ENCODE assay signal across 19 mouse cellular contexts in the genomic region with DNA sequence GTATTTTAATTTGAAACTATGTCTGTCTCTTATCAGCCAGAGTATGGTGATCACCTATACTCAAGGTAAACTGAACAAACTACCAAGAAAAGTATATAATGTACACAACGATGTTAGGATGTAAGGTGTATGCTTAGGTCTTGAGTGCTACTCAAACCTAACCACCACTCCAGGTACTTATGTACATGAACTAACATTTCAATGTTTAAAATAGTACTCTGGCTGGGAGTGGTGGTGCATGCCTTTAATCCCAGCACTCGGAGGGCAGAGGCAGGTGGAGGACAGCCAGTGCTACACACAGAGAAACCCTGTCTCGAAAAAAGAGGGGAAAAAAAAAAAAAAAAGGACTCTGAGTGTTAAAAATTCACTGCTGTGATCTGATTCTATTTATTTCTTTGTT.
"Had no signal": no experiment of that assay in that cellular context is flagged by ENCODE, and none has a peak within 500 bp of the region (broad histone marks: within the 10 kb centered on the region; RNA-seq: fewer than 3 reads in every experiment).

No protein-coding gene starts in this region.

- H3K4me2 ChIP-seq: limb, embryonic 15.5 days; liver, embryonic 12.5 days; midbrain, embryonic 12.5 days; neural tube, embryonic 13.5 days; neural tube, embryonic 15.5 days had no signal

- H3K9me3 ChIP-seq: limb, embryonic 15.5 days; liver, embryonic 12.5 days; midbrain, embryonic 10.5 days; midbrain, embryonic 12.5 days; neural tube, embryonic 13.5 days; neural tube, embryonic 15.5 days had no signal

- H3K36me3 ChIP-seq: limb, embryonic 15.5 days; midbrain, embryonic 12.5 days; neural tube, embryonic 13.5 days; neural tube, embryonic 15.5 days had no signal

- H3K27me3 ChIP-seq: limb, embryonic 15.5 days; liver, embryonic 12.5 days; midbrain, embryonic 12.5 days; neural tube, embryonic 13.5 days; neural tube, embryonic 15.5 days had no signal

- ATAC-seq: liver, embryonic 12.5 days; midbrain, embryonic 16.5 days had no signal

- H3K27ac ChIP-seq: limb, embryonic 15.5 days; liver, embryonic 12.5 days; liver, embryonic 14.5 days; midbrain, embryonic 10.5 days; midbrain, embryonic 12.5 days; neural tube, embryonic 13.5 days; neural tube, embryonic 15.5 days had no signal

- H3K4me3 ChIP-seq: limb, embryonic 15.5 days; liver, embryonic 12.5 days; midbrain, embryonic 10.5 days; midbrain, embryonic 12.5 days; myocyte; neural tube, embryonic 13.5 days; neural tube, embryonic 15.5 days had no signal

- H3K4me1 ChIP-seq: limb, embryonic 15.5 days; liver, embryonic 12.5 days; midbrain, embryonic 10.5 days; midbrain, embryonic 12.5 days; neural tube, embryonic 13.5 days; neural tube, embryonic 15.5 days had no signal

- DNase-seq: lung, adult 18-20 months; midbrain, embryonic 14.5 days; retina, postnatal 1 day; right cerebral cortex, adult 18-20 months; right cerebral cortex, postnatal 25 days; right cerebral cortex, postnatal 4 days; spleen, adult 18-20 months; thymus, adult 18-20 months; thymus, postnatal 14 days; thymus, postnatal 36 days had no signal

- H3K9ac ChIP-seq: limb, embryonic 15.5 days; liver, embryonic 12.5 days; liver, embryonic 14.5 days; midbrain, embryonic 12.5 days; neural tube, embryonic 13.5 days; neural tube, embryonic 15.5 days had no signal
